Mouse (Mus musculus) right cerebral cortex, postnatal 4 days (tissue): Measurements from ENCODE around the gene Kbtbd13.

Source experiments
- DNase-seq: peaks from one replicate; pipeline ENCODE4 v3.0.0-alpha.2; 2022

Gene Kbtbd13

DNA sequence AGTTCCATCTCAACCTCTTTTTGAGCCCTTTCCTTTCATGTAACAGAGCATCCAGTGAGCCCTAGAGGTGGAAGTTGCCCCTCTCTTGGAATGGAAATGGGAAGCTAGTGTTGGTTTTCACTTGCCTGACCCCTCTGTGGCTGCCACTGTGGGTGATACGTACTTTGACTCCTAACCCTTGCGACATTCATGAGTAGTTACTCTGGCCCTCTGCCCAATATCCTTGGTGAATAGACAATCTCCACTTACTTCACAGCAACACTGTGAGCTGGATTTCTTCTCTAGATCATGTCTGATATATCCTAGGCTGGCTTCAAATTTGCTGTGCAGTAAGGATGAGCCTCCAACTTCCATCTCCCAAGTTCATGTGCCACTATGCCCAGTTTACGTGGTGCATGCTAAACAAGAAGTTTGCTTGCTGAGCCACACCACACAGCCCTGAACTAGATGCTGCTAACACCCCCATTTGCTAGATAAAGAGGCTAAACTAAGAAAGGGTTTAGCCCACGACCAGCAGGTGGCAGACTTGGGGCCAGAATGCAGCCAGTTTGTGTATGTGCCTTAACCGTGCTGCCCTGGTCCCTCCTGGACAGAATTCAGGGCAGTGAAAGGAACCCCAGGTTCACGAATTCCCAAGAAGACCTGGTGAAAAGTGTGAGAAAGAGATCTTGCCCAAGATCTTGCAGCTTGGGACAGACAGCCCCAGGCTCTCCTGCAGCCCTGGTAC lies 1.3 kb upstream of the Kbtbd13 start:
- DNase-seq = peak; percentile 67

GRCm38 (mm10) chr9:65390752-65391612 lies 470 bp downstream of the Kbtbd13 start:
- DNase-seq = peak; percentile 24

DNA sequence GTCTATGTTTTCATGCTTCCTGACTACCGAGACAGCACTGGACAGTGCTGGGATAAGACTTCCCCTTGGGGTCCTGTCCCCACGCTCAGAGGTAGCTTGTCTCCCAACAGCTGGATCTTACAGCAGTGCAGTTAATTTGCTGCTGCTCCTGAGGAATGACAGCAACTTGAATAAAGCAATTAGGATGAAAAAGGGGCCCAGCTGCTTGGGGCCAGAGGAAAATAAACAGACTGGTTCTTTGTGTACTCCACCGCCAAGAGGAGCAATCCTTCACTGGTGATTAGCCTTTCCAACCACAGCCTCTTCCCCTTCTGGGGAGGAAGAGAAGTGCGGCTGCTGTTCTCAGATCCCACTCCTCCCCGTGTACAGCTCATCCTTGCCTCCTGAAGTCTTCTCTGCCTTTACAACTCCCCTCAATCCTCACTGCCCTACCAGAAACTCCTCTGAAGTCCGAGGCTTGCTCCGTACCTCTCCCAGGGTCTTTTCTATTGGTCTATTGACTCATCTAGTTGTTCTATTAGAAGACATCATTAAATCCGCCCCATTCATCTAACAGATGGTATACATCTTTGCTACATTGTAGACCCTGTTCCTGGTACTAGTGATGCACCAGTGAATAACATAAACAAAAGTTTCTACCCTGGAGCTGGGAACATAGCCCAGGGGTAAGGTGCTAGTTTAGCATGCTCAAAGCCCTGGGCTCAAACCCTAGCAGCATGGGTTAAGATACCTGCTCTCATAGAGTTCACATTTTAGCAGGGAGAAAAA lies 4.9 kb downstream of the Kbtbd13 start:
- no peak for DNase-seq

GRCm38 (mm10) chr9:65384276-65384675 lies 7.2 kb downstream of the Kbtbd13 start:
- DNase-seq = no peak

DNA sequence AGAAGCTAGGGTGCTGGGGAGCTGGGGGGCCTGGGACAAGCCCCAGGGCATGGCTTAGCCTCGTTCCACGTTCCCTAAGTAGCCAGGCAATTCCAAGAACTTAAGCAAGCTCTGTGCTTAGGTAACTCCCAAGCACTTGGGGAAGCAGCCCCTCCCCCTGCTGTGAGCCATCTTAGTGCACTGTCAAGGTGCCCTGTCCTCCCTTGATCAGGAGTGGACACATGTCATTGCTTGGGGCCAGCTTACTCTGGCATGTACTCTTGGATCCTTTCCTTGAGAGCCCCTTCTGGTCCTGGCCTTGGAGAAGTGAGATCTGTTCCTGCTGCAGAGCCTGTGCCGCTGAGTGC lies 8.7 kb downstream of the Kbtbd13 start:
- no peak for DNase-seq

- DNase-seq = no peak
Observed at GRCm38 (mm10) chr9:65382031-65382750, 9.3 kb downstream of the Kbtbd13 start.

DNA sequence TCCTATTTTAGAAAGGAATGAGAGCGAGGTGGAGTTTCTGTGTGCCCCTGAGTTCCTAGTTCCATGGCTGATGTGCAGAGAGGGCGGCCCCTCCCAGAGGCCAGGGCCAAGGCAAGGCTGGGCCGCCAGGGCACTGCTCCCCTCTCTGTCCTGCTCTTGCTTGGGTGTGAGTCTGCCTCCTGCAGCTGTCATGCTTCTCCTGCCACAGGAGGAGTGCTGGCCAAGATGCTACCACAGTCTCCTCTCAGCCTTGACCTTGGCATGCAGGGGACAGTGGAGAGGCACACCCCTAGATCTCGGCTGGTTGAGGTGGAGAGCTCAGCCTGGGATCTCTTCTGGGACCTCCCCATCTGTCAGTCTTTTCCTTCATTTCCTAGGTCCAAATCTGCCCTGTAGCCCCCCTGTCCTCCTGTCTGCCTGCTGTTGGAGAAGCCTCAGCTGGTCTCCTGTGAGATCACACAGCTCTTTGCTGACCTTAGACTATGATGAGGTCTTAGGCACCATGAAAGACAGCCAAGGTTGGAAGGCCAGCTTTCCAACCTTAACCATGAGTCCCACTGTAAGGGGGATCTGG lies 10.3 kb downstream of the Kbtbd13 start:
- DNase-seq = no peak

DNA sequence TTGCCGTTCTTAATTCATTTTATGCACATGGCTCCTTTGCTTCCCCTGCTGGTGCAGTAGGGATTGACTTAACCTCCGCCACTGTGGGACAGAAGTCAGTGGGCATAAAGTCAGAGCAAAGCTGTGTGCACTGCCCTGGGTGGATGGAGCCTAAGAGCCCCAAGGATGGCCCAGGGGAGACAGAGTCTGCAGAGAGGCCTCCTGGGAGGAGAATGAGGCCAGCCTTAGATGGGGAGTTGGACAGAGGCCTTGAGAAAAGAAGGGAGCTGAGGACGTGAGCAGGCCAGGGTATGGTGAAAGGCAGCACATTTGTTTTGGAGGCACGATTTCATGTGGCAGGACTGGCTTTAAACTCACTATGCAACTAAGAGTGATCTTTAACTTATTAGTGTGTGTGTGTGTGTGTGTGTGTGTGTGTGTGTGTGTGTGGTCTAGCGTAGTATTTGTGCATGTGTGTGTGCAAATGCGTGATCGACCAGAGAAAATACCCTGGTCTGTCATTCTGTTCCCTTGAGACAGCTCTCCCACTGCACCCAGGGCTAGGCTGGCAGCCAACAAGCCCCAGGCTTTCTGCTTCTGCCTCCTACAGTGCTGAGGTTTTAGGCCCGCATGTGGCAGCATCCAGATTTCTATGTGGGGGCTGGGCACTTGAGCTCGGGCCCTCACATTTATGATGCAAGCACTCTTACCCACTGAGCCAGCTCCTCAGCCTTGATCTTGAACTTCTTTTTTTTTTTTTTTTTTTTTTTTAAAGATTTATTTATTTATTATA lies 16.1 kb downstream of the Kbtbd13 start:
- DNase-seq = no peak

DNA sequence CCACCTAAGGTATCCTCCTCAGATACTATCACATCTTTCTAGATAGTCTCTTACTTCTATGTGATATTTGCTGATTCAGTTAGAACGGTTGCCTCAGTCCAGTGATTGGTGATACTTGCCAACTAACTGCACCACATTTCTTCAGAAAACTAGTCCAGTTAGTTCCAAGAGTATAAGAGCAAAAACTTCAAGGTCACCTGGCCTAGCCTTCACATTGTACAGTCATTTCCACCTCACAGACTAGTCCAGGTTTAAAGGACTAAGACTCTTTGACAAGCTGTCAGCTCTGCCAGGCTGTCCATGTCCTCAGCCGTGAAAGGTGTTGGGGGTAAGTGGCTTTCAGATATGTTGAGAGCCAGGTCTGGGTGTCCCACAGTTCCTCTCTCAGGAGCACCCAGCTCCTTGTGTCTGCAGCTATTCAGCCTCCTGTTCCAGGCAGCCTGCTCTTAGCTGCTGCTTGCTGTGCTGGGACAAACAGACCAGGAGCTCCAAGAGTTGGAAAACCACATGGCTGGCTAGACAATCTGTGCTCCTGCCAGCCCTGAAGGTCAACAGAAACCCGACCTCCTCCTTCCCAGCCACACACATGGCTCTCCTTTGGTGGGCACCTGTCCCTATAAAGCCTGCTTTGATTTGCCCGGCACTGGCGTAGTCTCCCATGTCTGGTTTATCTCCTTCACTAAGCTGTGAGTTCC lies 16.8 kb downstream of the Kbtbd13 start:
- DNase-seq = no peak

GRCm38 (mm10) chr9:65372449-65372848 lies 19.0 kb downstream of the Kbtbd13 start:
- DNase-seq = peak; percentile 47

DNA sequence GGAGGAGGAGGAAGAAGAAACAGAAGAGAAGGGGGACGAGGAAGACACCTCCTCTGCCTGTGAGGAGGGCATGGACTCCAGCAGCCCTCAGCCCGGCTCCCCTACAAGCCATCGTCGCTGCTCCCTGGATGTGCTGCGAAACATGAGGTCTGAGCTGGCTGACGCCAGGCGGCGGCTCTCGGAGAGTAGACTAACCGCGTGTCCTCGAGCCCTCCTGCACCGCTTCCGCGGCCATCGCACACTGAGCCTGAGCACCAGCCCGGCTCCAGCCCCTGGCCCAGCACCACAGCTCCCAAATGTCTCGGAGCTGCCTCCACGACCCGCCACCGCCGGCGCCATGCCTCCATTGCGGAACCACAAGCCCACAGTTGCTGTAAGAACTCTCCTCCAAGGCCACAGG lies 19.7 kb downstream of the Kbtbd13 start:
- no peak for DNase-seq

DNA sequence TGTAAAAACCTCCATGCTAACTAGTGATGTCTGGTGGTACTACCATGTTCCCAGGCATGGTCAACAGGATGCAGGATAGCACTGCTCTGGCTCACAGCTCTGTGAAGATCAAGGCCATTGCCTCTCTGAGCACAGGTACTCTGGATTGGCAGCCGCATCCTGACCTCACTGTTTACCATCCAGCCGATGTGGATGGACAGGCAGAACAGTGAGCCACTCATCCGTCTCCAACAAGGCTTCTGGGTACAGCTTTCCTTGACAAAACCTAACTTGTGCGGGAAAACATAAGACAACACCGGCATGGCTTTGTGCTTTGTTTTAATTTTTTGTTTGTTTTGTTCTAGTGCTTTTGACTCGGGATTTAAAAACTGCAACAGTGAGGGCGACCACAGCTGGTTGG lies 25.7 kb downstream of the Kbtbd13 start:
- DNase-seq = no peak

DNA sequence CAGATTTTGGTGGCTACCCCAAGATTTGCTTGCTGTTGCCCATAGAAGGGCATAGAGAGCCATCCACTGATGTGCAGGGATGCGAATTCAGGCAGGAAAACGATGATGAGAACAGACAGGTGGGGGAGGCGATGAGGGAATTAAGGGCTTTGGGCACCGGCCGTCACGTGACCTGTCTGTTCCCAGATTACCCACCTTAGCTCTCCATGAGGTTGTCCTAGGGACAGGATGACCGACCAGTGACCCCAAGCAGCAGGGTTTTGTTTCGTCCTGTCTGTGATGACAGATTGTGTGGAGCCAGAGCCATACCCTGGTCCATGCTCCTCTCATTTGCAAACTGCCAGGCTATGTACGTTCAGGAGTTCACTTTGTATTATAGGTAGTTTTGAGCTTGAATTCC lies 27.8 kb downstream of the Kbtbd13 start:
- no peak for DNase-seq

- no peak for DNase-seq
Observed at GRCm38 (mm10) chr9:65360641-65361448, 30.6 kb downstream of the Kbtbd13 start, which contains the start of gene Ubap1l. Gene Ubap1l (plus strand): TSS chr9:65361041.

DNA sequence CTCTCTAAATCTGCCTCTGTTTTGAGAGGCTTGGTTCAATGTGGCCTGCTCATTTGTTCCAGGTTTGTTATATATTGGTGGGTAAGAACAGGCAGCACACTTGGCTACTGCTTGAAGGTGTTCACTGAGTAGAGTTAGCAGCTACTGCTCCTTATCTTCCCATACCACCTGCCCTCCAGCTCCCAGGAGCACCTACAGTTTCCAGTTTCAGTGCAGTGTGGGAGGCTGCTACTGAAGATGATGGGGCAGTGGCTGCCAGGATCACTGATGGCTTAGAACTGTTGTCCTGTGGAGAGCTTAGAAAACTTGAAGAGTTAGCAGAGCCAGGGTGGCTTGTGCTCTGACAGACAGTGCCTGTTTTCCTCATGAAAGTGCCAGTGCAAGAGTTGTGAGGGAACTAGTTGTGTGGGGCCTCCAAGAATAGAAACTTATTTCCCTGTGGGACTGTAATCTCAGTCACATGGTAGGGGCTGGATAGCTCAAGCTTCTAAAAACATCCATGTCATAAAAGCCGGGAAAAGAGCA lies 32.4 kb downstream of the Kbtbd13 start:
- no peak for DNase-seq

DNA sequence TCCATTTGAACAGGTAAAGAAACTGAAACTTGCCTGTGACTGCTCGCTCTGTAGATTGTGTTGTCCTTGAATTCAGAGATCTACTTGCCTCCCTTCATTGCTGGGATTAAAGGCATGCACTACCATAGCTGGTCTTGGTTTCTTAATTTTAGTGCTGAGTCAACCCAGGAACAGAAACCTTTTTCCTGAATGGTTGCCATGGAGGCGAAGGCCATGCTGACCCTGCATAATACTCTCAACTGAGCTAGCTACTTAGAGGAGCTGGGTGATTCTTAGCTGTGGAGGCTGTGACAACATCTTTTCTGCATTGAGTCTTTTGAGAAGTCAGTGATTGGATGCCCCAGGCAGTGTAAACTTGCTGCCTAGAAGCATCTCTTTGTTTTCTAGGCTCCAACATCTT lies 34.5 kb downstream of the Kbtbd13 start:
- no peak for DNase-seq

GRCm38 (mm10) chr9:65356561-65356960 lies 34.9 kb downstream of the Kbtbd13 start:
- DNase-seq = no peak

DNA sequence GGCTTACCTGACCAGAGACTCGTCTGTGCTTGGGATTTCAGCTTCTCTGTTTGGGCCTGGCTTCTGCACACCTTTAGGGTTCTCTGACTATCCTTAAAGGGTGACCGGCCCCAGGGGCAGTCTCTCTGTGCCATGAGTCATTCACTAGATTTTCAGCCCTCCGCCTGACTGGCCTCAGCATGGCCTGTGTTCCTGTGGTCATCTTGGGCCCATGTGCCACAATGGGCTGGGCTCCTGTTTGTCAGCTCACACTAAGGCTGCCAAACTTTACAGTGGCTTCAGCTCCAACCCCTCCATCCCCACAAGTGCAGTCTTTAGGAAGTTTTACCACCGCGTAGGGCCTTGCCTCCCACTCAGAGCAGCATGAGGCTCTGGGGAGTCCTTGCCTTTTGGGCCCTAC lies 38.2 kb downstream of the Kbtbd13 start:
- no peak for DNase-seq

GRCm38 (mm10) chr9:65347112-65347850 lies 44.2 kb downstream of the Kbtbd13 start:
- no peak for DNase-seq
